Mouse (Mus musculus) c-Kit-positive CD71-positive TER-119-negative erythroid progenitor cells, embryonic 14.5 days (primary cell): Measurements from ENCODE around the gene Dusp16.
A peak's percentile ranks its signal among the peaks of the same experiment; 100 is the strongest.
"Not testable (repeated sequence)": the region's sequence is repeated elsewhere in the genome, so short reads cannot be mapped to it uniquely, and the experiment has no call there.

Source experiments
- DNase-seq: peaks from one replicate; pipeline ENCODE4 v3.0.0-alpha.2; 2013; ENCODE audit warnings: low read depth

The Dusp16 gene

DNA sequence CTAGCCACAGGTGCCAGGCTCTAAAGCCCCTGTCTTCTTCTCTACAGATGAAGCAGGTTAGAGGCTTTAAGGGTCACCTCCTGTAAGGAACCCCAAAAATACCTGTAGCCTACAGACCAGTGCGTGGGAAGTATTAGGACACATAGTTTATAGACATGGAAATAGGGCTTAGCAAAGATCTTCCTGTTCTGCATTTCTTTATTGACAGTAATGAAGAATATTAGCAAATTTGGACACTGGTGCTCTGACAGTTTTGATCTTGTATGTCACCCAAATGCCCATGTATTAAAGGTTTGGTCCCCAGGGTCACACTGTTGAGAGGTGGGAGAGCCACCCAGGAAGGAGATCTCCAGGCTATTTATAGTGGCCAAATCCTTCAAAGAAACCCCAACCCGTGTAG, 95.9 kb downstream of the Dusp16 start:
- DNase-seq, result no peak

DNA sequence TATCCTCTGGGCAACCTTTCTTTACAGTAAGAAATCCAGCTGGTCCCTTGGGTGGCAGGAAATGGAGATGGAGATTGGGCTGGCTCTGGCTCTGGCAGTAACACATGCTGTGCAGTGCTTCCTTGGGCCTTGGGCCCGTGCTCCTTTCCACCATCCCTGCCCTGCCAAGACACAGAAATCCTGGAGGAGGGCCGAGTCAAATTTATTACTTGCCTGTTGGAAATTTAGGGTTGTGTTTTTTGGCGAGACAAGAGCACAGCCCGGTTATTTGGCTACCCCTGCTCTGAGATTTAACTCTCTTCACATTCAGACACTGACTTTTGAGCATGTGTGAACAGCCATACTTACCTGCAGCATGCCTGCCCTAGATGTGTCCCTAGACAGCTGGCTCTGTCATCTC, 96.3 kb downstream of the Dusp16 start:
- DNase-seq, result no peak

DNA sequence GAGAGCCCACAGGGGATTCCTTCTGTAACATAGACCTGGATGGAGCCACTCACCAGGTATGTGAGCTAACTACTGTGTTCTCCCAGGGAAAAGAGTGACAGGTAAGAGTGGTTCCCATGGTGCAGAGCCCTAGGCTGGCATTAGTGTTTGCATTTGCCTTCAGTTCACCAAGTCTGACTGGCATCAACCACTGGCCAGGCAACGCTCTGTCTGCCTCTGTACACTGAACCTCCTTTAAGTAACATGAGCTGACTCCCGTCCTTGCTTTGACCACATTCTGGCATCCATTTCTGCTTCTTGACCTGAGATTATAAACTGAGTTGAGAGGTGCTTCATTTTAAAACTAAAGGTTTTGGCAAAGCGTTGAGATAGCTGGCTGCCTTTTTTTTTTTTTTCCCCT, 96.8 kb downstream of the Dusp16 start:
- no peak for DNase-seq

DNA sequence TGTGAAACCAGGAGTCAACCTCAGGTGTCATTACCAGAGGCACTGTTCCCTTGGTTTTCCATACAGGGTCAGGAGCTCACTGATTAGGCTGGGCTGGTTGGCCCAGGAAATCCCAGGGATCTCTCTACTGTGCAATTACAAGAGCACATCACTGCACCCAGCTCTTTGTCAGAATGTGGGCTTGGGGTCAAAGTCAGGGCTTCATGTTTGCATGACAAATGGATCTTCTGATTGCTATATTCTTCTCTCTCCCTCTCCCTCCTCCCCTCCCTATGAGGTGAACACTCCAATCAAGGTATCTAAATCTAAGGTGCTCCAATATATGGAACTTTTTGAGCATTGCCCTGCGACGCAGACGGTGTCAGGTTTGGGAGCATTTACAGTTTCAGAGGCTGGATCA, 97.4 kb downstream of the Dusp16 start:
- DNase-seq, result no peak

DNA sequence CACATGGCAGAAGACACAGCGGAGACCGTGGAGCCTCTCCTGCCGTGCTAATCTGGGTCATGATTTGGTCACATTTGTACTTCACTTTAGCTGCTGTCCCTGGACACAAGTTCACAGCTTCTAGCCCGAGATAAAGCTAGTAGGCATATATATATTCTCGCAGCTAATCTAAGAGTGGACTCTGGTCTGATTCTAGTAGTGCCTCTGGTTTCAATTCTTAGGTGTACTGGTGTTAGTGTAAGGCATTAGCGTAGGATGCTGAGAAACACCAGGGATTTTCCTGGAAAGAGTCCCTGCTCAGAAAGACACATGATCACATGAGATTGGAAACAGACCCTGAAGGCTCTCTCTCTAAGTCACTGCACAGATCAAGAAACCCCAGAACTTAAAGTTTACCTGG, 97.9 kb downstream of the Dusp16 start:
- DNase-seq, result no peak

DNA sequence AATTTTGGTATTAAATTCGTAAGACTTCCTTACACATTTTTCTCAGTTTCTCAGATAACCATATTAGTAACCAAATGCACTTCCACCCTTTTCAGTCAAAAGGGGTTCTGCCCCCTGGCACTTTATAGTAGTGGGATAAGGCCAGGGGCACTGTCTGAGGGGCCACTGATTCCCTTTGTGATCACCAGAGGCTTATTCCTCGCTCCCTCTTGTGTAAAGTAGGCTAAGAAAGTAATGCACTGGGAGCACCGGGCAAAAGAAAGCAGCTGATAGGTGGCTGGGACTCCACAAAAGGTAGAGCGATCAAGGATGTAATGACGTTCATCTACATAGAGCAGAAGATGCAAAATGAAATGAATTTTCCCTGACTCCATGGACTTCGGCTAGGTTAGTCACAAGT, 106.9 kb downstream of the Dusp16 start:
- no peak for DNase-seq

DNA sequence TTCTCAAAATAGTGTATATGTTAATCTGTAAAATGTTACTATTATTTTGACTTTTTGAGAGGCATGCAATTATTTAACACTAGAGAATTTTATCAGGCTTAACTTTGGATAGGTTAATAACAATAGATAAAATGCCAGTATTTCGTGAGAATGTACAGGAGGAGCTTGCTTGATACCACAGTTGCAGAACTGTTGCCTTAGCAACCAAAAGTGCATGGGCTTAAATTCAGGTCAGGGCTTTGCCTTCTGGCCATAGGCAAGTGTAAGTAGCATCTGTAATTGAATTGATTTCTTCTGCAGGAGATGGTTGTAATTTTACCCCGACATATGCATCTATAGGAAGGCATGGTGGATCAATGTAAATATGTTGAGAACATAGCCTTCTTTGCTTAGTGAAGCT, 107.4 kb downstream of the Dusp16 start:
- no peak for DNase-seq

DNA sequence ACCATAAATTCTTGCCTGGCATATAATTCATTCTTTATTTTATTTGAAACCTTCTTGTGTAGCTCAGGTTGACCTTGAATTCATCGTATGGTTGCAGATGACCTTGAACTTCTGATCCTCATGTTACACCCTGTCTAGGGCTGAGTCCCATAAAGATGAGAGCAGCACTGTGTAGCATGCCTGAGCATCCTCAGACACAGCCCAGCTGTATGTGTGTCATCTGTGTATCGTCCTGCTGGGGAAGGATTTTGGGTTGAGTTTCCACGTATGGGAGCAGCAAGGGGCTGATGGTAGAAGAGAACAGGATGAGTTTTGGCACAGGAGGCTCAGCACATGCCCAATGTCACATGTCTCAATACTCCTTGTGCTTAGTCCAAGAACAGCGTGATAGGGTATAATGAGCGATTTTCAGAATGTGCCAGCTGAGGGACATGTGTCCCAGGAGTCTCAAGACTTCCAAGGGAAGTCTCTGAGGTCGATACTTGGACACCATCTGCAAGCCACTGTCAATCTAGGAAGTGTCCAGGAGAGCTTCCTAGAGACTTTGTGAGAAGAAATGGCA, 108.0 kb downstream of the Dusp16 start:
- no peak for DNase-seq

DNA sequence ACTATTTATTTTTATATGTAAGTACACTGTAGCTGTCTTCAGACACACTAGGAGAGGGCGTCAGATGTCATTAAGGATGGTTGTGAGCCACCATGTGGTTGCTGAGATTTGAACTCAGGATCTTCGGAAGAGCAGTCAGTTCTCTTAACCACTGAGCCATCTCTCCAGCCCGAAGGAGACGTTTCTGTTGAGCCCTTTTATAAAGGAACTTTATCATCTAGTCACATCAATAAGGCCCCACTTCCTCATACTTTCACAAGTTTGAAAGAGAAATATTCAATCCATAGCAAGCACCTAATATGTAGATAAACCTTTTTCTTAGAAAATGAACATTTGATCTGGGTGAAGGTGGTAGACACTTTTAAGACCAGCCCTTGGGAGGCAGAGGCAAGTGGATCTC, 113.1 kb downstream of the Dusp16 start:
- not testable (repeated sequence) for DNase-seq

DNA sequence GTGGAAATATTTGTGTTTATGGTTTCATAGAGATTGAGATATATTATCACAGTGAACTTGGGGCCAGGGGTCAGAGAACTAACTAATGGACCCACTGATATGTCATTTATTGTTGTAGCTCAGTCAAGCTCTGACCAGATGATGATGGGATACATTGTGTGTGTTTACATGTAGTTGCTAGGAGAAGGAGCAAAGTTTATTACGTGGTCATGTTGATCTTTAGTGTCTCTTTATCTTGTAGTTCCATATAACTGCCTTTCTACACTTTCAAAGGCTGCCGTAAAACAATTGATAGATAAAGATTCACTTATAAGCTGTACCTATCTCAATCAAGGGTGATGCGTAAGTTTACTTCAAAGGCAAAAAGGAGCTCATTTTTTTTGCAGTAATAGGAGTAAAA, 114.4 kb downstream of the Dusp16 start:
- DNase-seq, result peak; percentile 50

DNA sequence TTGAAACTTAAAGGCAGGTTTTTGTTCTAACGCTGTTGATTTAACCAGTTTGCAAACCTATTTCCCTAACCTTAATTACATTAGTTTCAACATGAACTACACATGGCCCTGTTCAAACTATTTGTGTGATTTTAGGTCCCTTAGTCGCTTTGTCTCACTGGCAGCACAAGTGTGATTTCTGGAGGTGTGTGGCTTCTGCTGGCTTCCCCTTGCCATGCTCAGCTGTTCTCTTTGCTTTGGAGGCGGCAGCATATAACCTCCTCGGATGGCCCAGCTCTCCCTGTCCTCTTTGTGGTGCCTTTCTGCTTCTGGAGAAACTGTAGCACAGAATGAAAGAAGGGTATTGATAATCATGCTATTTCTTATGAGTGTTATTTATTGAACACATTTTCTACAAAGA, 114.9 kb downstream of the Dusp16 start:
- DNase-seq, result no peak

DNA sequence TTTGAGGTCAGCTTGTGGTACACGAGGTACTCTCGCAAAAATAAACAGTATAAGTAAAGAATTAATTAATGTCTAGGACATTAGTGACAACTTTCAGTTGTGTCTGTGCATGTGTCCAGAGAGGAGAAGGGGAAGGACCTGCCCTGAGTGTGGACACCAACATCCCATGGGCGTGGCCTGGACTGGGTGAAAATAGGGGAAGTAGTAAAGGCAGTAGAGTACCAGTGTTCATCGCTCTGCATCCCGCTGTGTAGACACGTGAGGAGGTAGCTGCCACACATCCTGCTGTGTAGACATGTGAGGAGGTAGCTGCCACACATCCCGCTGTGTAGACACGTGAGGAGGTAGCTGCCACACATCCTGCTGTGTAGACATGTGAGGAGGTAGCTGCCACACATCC, 118.7 kb downstream of the Dusp16 start:
- DNase-seq, result not testable (repeated sequence)

DNA sequence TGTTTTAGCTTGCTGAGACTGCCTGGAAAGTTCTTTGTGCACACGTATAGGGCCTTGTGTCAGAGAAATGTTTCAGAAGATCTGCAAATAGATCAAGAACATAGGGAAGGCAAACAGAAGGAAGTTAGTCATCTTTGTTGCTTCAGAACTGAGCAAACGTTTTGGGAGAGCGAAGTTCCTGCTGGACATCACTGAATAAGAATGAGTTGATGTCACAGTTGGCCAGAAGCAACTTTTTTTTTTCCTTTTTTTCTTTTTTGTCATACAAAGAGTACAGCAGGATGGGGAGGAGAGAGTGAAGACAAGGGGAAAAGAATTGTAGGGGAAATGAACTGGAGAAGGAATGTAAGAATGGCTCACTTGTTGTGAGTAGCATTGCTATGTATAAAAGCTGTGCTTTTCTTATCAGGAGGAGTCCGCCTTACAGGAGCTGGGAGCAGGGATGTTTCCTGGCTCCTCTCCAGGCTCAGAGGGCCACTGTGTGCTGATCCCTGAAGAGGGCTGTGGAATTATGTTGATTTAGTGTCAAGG, 121.5 kb downstream of the Dusp16 start:
- DNase-seq, result no peak

DNA sequence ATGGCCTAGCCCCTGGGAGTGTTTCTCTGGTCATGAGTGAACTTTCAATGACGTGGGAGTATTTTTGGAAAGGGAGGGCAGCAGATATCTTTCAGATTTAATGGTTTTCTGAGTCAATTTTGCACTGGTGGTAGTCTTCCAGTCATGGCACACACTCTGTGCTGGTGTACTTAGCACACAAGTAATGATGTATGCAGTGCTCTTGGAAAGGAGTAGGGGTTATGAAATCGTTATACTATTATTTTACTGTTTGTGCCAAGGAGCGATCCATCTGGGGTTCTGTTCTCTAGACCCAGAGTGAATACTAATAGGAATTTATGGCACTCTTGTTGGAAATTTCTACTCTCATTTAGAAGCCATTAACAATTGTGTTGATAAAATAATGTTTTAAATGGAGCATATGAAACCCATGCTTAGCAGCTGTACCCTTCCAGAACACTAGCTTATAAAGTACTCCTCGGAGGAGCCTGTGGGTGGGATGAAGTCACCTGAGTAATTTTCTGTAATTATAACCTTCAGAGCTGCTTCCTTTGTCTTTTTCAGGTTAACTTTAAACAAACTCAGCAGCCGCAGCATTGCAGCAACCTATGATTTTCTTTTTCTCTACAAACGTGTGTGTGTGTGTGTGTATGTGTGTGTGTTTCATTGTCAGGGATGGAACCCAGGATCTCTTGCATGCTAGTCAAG, 123.1 kb downstream of the Dusp16 start:
- DNase-seq, result no peak

DNA sequence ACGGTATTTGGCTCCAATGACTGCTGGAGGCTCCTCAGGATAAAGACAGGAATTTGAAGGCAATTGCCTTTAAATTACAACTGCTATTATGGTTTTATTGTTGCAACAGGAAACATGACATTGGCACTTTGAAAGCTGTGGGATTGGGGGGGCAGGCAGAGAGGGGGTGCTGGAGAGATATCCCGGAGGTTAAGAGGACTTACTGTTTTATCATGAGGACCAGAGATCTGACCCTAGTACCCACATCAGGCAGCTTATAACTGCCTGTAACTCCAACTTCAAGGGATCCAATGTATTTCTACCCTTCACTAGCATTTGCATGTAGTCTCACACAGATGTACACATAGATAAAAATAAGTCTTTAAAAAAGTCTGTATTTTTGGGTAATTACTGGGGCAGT, 123.9 kb downstream of the Dusp16 start:
- no peak for DNase-seq

DNA sequence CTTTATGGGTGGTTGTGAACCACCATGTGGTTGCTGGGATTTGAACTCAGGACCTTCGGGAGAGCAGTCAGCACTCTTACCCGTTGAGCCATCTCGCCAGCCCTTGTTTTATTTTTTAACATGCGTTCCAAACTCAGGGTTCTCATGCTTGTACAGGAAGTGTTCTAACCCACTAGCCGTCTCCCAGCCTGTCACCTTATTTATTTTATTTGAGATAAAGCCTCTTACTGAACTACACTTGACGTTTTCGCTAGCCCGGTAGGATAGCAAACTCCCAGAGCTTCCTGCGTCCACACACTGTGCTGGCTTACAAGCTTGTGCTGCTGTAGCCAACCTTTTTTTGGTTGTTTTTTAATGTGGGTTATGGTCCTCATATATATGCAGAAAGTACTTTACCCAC, 126.6 kb downstream of the Dusp16 start:
- no peak for DNase-seq
